Mouse (Mus musculus) adrenal gland, adult 2 months (tissue): Measurements from ENCODE around the gene Ffar1. TPM values are rescaled to one million over a fixed set of nuclear protein-coding genes. Genes with fewer than 3 reads are reported as not detected.

Experiments
- polyA plus RNA-seq: library from polyadenylated mRNA; depleted of rRNA; stranded (reverse); fragments of >200 nt; gene quantifications from 2 replicates; pipeline ENCODE4 v1.2.3, GENCODE M21; 2012; rRNA removed
- total RNA-seq, 2 experiments: library from RNA; stranded (reverse); gene quantifications; 2 replicates each; pipeline ENCODE4 v1.2.3; 2021

Gene Ffar1
- total and polyA plus RNA-seq, 3 experiments, result not detected

Other genes with a start within 250 kb of the Ffar1 start
- gene Upk1a, start 248.7 kb downstream of the Ffar1 start, total RNA-seq, result under 1 TPM in 1 of 2 experiments, not detected in 1; 0.21 TPM
- gene Upk1a, start 248.7 kb downstream of the Ffar1 start, polyA plus RNA-seq, result 1.3 and 1.5 TPM in 2 replicates
- gene Cox6b1, start 235.4 kb downstream of the Ffar1 start, total RNA-seq, result 1,000 to 10,000 TPM; 1,292 to 2,642 TPM
- gene Cox6b1, start 235.4 kb downstream of the Ffar1 start, polyA plus RNA-seq, result 223 and 275 TPM in 2 replicates
- not detected for gene Etv2, start 225.7 kb downstream of the Ffar1 start, total RNA-seq
- gene Etv2, start 225.7 kb downstream of the Ffar1 start, polyA plus RNA-seq, result not detected in 2 replicates
- 10 to 100 TPM; 78.0 to 81.9 TPM for gene Rbm42, start 211.2 kb downstream of the Ffar1 start, total RNA-seq
- gene Rbm42, start 211.2 kb downstream of the Ffar1 start, polyA plus RNA-seq, result 125 and 139 TPM in 2 replicates
- 10 to 100 TPM in 1 of 2 experiments, 1 to 10 TPM in 1; 6.2 to 10.7 TPM for gene Haus5, start 196.6 kb downstream of the Ffar1 start, total RNA-seq
- gene Haus5, start 196.6 kb downstream of the Ffar1 start, polyA plus RNA-seq, result 6.3 and 6.9 TPM in 2 replicates
- gene Pmis2, start 190.0 kb downstream of the Ffar1 start, total RNA-seq, result not detected
- not detected in 2 replicates for gene Pmis2, start 190.0 kb downstream of the Ffar1 start, polyA plus RNA-seq
- gene 2200002J24Rik, start 162.6 kb downstream of the Ffar1 start, total RNA-seq, result 1 to 10 TPM; 3.5 to 5.7 TPM
- 12.5 and 12.7 TPM in 2 replicates for gene 2200002J24Rik, start 162.6 kb downstream of the Ffar1 start, polyA plus RNA-seq
- gene Atp4a, start 149.4 kb downstream of the Ffar1 start, total RNA-seq, result 1 to 10 TPM; 2.0 to 3.0 TPM
- gene Atp4a, start 149.4 kb downstream of the Ffar1 start, polyA plus RNA-seq, result 3.3 and 3.9 TPM in 2 replicates
- gene Tmem147, start 132.0 kb downstream of the Ffar1 start, total RNA-seq, result 100 to 1,000 TPM; 193 to 234 TPM
- 333 and 341 TPM in 2 replicates for gene Tmem147, start 132.0 kb downstream of the Ffar1 start, polyA plus RNA-seq
- gene Gapdhs, start 117.9 kb downstream of the Ffar1 start, total RNA-seq, result not detected
- not detected in 2 replicates for gene Gapdhs, start 117.9 kb downstream of the Ffar1 start, polyA plus RNA-seq
- gene Sbsn, start 110.1 kb downstream of the Ffar1 start, total RNA-seq, result 100 to 1,000 TPM; 269 to 540 TPM
- 71.3 and 81.0 TPM in 2 replicates for gene Sbsn, start 110.1 kb downstream of the Ffar1 start, polyA plus RNA-seq
- gene Dmkn, start 97.8 kb downstream of the Ffar1 start, total RNA-seq, result 1 to 10 TPM; 3.9 to 5.9 TPM
- gene Dmkn, start 97.8 kb downstream of the Ffar1 start, polyA plus RNA-seq, result 3.5 and 7.6 TPM in 2 replicates
- gene Krtdap, start 73.7 kb downstream of the Ffar1 start, total RNA-seq, result not detected
- gene Krtdap, start 73.7 kb downstream of the Ffar1 start, polyA plus RNA-seq, result not detected in 2 replicates
- 1 to 10 TPM; 1.5 to 8.9 TPM for gene Ffar2, start 37.8 kb downstream of the Ffar1 start, total RNA-seq
- 5.7 and 16.5 TPM in 2 replicates for gene Ffar2, start 37.8 kb downstream of the Ffar1 start, polyA plus RNA-seq
- gene Ffar3, start 5.4 kb downstream of the Ffar1 start, total RNA-seq, result under 1 TPM; 0.26 to 0.59 TPM
- 0.30 and 1.1 TPM in 2 replicates for gene Ffar3, start 5.4 kb downstream of the Ffar1 start, polyA plus RNA-seq
- gene Cd22, start 18.8 kb upstream of the Ffar1 start, total RNA-seq, result under 1 TPM; 0.40 to 0.97 TPM
- gene Cd22, start 18.8 kb upstream of the Ffar1 start, polyA plus RNA-seq, result 0.45 and 0.57 TPM in 2 replicates
- under 1 TPM; 0.48 to 0.63 TPM for gene Mag, start 53.3 kb upstream of the Ffar1 start, total RNA-seq
- 0.80 and 0.99 TPM in 2 replicates for gene Mag, start 53.3 kb upstream of the Ffar1 start, polyA plus RNA-seq
- 10 to 100 TPM in 1 of 2 experiments, not detected in 1; 16.6 TPM for gene Hamp2, start 63.1 kb upstream of the Ffar1 start, total RNA-seq
- 2.6 and 17.4 TPM in 2 replicates for gene Hamp2, start 63.1 kb upstream of the Ffar1 start, polyA plus RNA-seq
- 10 to 100 TPM in 1 of 2 experiments, not detected in 1; 49.9 TPM for gene Hamp, start 82.5 kb upstream of the Ffar1 start, total RNA-seq
- gene Hamp, start 82.5 kb upstream of the Ffar1 start, polyA plus RNA-seq, result 63.2 and 115 TPM in 2 replicates
- 100 to 1,000 TPM; 146 to 166 TPM for gene Usf2, start 95.2 kb upstream of the Ffar1 start, total RNA-seq
- gene Usf2, start 95.2 kb upstream of the Ffar1 start, polyA plus RNA-seq, result 376 and 393 TPM in 2 replicates
- 10 to 100 TPM in 1 of 2 experiments, 1 to 10 TPM in 1; 9.2 to 13.7 TPM for gene Lsr, start 111.9 kb upstream of the Ffar1 start, total RNA-seq
- gene Lsr, start 111.9 kb upstream of the Ffar1 start, polyA plus RNA-seq, result 17.5 and 24.0 TPM in 2 replicates
- gene Fam187b, start 112.2 kb upstream of the Ffar1 start, total RNA-seq, result under 1 TPM; 0.37 to 0.59 TPM
- gene Fam187b, start 112.2 kb upstream of the Ffar1 start, polyA plus RNA-seq, result 0.18 and 0.38 TPM in 2 replicates
- 100 to 1,000 TPM in 1 of 2 experiments, 10 to 100 TPM in 1; 61.4 to 112 TPM for gene Fxyd5, start 180.9 kb upstream of the Ffar1 start, total RNA-seq
- 51.0 and 53.5 TPM in 2 replicates for gene Fxyd5, start 180.9 kb upstream of the Ffar1 start, polyA plus RNA-seq
- gene Fxyd7, start 189.9 kb upstream of the Ffar1 start, total RNA-seq, result 1 to 10 TPM; 1.3 to 1.4 TPM
- gene Fxyd7, start 189.9 kb upstream of the Ffar1 start, polyA plus RNA-seq, result 4.4 and 9.9 TPM in 2 replicates
- 100 to 1,000 TPM; 307 to 317 TPM for gene Fxyd1, start 195.6 kb upstream of the Ffar1 start, total RNA-seq
- gene Fxyd1, start 195.6 kb upstream of the Ffar1 start, polyA plus RNA-seq, result 480 and 501 TPM in 2 replicates
- 1 to 10 TPM; 2.2 to 6.5 TPM for gene Lgi4, start 197.8 kb upstream of the Ffar1 start, total RNA-seq
- 3.3 and 6.2 TPM in 2 replicates for gene Lgi4, start 197.8 kb upstream of the Ffar1 start, polyA plus RNA-seq
- 1 to 10 TPM; 1.3 to 3.4 TPM for gene Fxyd3, start 215.1 kb upstream of the Ffar1 start, total RNA-seq
- gene Fxyd3, start 215.1 kb upstream of the Ffar1 start, polyA plus RNA-seq, result 0.04 and 0.73 TPM in 2 replicates